Mouse (Mus musculus) megakaryocyte progenitor cell, adult 5-6 weeks (primary cell): ENCODE measurements at regions not wholly inside any gene's neighbourhood (a gene's known extent, or its start where the extent isn't known, plus 50 kb on each side); places are given as distances from the start of the nearest gene placed in this dataset.

Experiments
- ATAC-seq: replicated peaks from 2 replicates; pipeline ENCODE4 v1.8.0; 2016; ENCODE audit warnings: mild to moderate bottlenecking, moderate TSS enrichment, inconsistent platforms; ENCODE audit not compliant: poor library complexity

GRCm38 (mm10) chr14:76723551-76723950 is 166.9 kb upstream of the Serp2 start:
- ATAC-seq, result no peak

- no peak for ATAC-seq
Observed at GRCm38 (mm10) chr14:76722297-76722696, 165.6 kb upstream of the Serp2 start.

DNA sequence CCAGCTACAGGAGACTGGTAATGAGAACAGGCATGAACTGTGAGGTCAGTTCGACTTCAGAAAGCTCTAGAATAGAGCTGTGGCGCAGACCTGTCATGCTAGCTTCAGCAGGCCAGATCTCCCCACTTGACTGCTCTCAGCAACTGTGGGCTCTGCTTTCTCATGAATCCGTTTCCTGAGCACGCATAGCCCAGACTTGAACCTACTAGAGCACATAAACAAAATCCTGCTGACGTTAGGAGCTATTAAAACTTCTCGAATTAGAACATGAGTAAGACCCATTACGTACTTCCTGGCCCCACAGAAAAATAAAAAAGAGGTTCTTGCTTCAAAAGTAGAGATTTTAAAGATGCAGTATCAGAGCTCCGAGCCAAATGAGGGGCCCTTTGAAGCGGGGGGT is 165.1 kb upstream of the Serp2 start:
- no peak for ATAC-seq

GRCm38 (mm10) chr14:76717081-76717480 is 160.4 kb upstream of the Serp2 start:
- no peak for ATAC-seq

DNA sequence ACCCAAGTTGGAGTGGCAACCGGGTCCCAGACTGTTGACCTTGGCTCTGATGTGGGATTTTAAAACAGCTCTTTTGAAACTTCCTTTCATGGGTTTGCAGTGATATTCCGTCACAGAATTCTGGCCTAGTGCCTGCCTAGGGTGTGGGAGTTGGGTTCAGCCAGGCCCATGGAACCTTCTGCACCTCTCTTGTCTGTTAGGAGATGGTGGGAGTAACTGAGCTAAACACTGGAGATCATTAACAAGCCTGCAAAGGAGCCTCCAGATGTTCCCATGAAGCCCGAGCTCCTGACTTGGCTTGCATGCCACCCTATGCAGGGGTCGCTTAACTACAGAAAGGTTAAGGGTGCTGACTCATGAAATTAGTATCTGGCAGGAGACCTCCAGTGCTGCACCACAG is 158.0 kb upstream of the Serp2 start:
- 0 out of 2 replicates have a peak, but pooled peaks have one; percentile 4 for ATAC-seq

GRCm38 (mm10) chr14:76713946-76714345 is 157.3 kb upstream of the Serp2 start:
- peak; percentile 52 for ATAC-seq

- no peak for ATAC-seq
Observed at GRCm38 (mm10) chr14:76708728-76709127, 152.0 kb upstream of the Serp2 start.

GRCm38 (mm10) chr14:76703373-76703764 is 146.7 kb upstream of the Serp2 start:
- ATAC-seq, result no peak

- no peak for ATAC-seq
Observed at GRCm38 (mm10) chr14:76702709-76703372, 146.2 kb upstream of the Serp2 start.

DNA sequence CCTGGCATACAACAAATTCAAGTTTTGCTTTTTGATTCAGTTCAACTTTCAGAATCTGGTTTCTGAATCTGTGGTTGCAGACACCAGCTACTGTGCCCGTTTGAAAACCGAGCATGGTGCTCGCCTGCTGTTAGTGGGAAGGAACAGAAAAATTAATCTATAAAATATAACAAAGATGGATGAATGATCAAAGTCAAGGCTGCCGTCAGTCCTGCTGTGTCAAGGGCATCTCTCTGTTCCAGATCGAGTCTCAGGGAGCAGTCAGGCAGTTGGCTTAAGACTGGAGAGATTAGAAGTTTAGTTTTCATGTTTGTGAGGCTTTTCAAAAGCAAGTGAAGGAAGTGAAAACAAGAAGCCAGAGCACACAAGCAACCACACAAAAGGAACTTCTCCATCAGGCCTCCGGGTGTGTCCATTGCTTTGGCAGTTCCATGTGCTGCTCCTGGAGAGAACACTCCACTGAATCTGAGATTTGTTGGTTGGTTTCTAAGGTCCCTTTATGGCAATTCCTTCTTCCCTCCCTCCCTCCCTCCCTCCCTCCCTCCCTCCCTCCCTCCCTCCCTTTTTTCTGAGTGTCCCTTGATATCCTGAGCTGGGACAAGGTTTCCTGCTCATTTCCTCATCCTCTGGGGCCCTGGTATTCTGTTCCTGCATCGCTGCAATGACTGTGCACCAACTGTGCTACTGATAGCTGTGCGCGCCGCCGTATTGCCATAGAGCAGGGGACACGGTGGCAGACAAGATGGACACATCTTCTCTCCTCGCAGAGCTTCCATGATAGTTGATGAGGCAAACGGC is 145.4 kb upstream of the Serp2 start:
- ATAC-seq, result peak; percentile 73

- ATAC-seq, result no peak
Observed at GRCm38 (mm10) chr14:76701304-76701703, 144.6 kb upstream of the Serp2 start.

- peak; percentile 40 for ATAC-seq
Observed at GRCm38 (mm10) chr14:76700796-76701195, 144.1 kb upstream of the Serp2 start.

GRCm38 (mm10) chr14:76700190-76700589 is 143.5 kb upstream of the Serp2 start:
- no peak for ATAC-seq

DNA sequence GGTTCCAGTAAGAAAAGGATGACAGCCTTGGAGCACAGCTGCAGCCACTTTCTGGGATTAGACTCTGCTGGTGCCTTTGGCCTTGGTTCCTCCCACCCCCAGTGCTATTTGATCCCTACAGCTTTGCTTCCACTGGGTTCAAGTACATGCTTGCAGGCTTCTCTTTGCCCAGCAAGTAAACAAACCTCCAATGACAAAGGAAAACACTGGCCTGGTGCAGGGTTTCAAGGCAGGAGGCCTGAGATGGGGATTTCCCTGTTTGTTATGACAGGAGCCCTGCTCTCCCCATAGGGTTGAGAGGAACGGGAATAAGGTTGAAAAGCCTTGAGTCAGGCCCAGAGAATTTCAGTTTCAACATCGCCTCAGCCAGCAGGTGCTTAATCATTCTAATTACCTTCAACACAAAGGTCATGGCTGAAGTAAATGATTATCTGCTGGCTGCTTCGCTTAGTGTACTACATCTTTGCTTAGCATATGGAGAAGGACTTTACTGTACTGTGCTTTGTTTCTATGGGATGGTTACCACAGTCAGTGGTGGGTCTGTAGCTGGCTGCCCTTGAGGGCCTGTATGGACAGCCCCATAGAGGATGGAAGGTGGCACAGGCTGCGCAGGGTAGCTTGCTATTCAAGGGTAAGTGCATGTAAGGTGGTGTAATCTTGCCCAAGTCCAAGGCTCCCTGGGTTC is 142.2 kb upstream of the Serp2 start:
- ATAC-seq, result no peak

DNA sequence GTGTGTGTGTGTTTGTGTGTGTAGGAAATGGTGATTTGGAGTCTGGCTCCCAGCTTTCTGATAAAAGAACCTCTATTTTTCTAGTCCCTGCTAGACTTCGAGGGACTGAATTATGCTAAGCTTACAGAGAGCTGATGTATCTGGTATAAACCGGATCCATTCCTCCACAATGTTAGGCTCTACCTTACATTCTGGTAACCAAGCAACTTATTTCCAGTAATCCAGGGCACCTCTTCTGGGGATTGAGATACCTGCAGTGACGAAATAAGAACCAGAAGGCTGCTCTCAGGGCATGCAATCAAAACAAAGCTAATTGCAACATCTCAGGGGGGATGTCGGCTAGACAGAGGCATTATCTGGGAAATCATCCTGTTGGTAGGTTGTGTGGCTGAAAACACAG is 140.0 kb upstream of the Serp2 start:
- ATAC-seq, result no peak

GRCm38 (mm10) chr14:76695691-76696355 is 139.1 kb upstream of the Serp2 start:
- 0 out of 2 replicates have a peak, but pooled peaks have one; percentile 20 for ATAC-seq

GRCm38 (mm10) chr14:76694894-76695293 is 138.2 kb upstream of the Serp2 start:
- ATAC-seq, result no peak

GRCm38 (mm10) chr14:76693351-76694317 is 136.9 kb upstream of the Serp2 start:
- ATAC-seq, result peak; percentile 59

GRCm38 (mm10) chr14:76687971-76688407 is 131.3 kb upstream of the Serp2 start:
- ATAC-seq, result peak; percentile 75
